Mouse (Mus musculus) stomach, embryonic 15.5 days (tissue): ENCODE results near the gene D17Wsu92e. TPM values are rescaled to one million over a fixed set of nuclear protein-coding genes. Genes with fewer than 3 reads are reported as not detected.

Experiments
- ATAC-seq: fragments of 200-750 bp; cut with Nextera tagmentation; 2 replicates; pipeline ENCODE4 v1.8.0; 2017; ENCODE audit warnings: low read depth, moderate number of reproducible peaks, moderate TSS enrichment; ENCODE audit not compliant: insufficient read depth, low FRiP score
- H3K27ac ChIP-seq: fragments of 300-500 bp; sonication (generic); 2 replicates; pipeline ENCODE4 v1.5.1; 2015; ENCODE audit warnings: mild to moderate bottlenecking, inconsistent platforms
- H3K27me3 ChIP-seq: fragments of 300-500 bp; sonication (generic); replicated peaks from 2 replicates; pipeline ENCODE4 v1.6.1; 2015; ENCODE audit warnings: inconsistent platforms
- H3K36me3 ChIP-seq: fragments of 300-500 bp; sonication (generic); 2 replicates; pipeline ENCODE4 v1.6.1; 2015; ENCODE audit warnings: inconsistent platforms
- H3K4me1 ChIP-seq: fragments of 300-500 bp; sonication (generic); 2 replicates; pipeline ENCODE4 v1.6.1; 2015; ENCODE audit warnings: inconsistent platforms
- H3K4me2 ChIP-seq: fragments of 300-500 bp; sonication (generic); 2 replicates; pipeline ENCODE4 v1.6.1; 2015; ENCODE audit warnings: mild to moderate bottlenecking, inconsistent platforms
- H3K4me3 ChIP-seq: fragments of 300-500 bp; sonication (generic); replicated peaks from 2 replicates; pipeline ENCODE4 v1.5.1; 2015; ENCODE audit warnings: inconsistent platforms
- H3K9ac ChIP-seq: fragments of 300-500 bp; sonication (generic); 2 replicates; pipeline ENCODE4 v1.6.1; 2015; ENCODE audit warnings: inconsistent platforms
- H3K9me3 ChIP-seq: fragments of 300-500 bp; sonication (generic); 2 replicates; pipeline ENCODE4 v1.6.1; 2016; ENCODE audit warnings: inconsistent platforms
- WGBS: fragments of 180-500 bp; shearing (Covaris S2); methylation state at CpG from one replicate; pipeline ENCODE4 v1.1.7; 2015; 5-methylcytosine and 5-hydroxymethylcytosine counted together
- polyA plus RNA-seq: library from polyadenylated mRNA; unstranded; fragments of >200 nt; fragmentation: Nextera tagmentation; extraction: Ambion mirVana; gene quantifications from 2 replicates; pipeline ENCODE4 v1.2.1, GENCODE M21; 2015

The D17Wsu92e gene
- polyA plus RNA-seq, 1 experiment from 2014 or later: 23.1 TPM

DNA sequence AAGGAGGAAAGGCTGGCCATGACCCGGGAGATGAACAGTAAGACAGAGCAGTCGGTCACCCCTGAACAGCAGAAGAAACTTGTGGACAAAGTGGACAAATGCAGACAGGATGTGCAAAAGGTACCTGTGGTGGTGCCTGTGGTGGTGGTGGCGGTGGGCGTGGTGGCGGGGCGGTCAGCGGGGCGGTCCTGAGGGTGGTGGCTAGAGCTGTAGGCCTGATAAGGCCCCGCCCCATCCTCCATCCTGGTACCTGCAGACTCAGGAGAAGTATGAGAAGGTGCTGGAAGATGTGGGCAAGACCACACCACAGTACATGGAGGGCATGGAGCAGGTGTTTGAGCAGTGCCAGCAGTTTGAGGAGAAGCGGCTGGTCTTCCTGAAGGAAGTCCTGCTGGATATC lies 114.8 kb downstream of the D17Wsu92e start:
- Histone ChIP-seq H3K9ac (no peak overlapping the region), H3K36me3 (no peaks in the 10 kb centered on the region), H3K4me3 (no peak overlapping the region), H3K4me2 (no peak overlapping the region), H3K4me1 (0 out of 2 replicates have a peak, but pooled peaks cover 9% of the 10 kb centered on the region), H3K27ac (no peak overlapping the region), H3K27me3 (peaks cover 6% of the 10 kb centered on the region; the same call in 1 of the 2 replicates), H3K9me3 (no peaks in the 10 kb centered on the region)
- ATAC-seq: no peak
- 28% methylated on average over 10 of the region's 10 CpGs for WGBS

- no peak overlapping the region for H3K9ac ChIP-seq
- H3K27me3 ChIP-seq: peaks cover 6% of the 10 kb centered on the region; the same call in 1 of the 2 replicates
- H3K9me3 ChIP-seq: no peaks in the 10 kb centered on the region
- ATAC-seq: no peak
- 50% methylated on average over 5 of the region's 5 CpGs for WGBS
- no peaks in the 10 kb centered on the region for H3K36me3 ChIP-seq
- no peak overlapping the region for H3K4me3 ChIP-seq
- 0 out of 2 replicates have a peak, but pooled peaks cover 9% of the 10 kb centered on the region for H3K4me1 ChIP-seq
- no peak overlapping the region for H3K27ac ChIP-seq
- no peak overlapping the region for H3K4me2 ChIP-seq
Measured at GRCm38 (mm10) chr17:27703961-27704621, 116.4 kb downstream of the D17Wsu92e start.

GRCm38 (mm10) chr17:27702518-27702917 lies 117.9 kb downstream of the D17Wsu92e start:
- Histone ChIP-seq H3K4me2 (peak overlapping the region; percentile 75), H3K9me3 (no peaks in the 10 kb centered on the region), H3K36me3 (no peaks in the 10 kb centered on the region), H3K4me1 (0 out of 2 replicates have a peak, but pooled peaks cover 9% of the 10 kb centered on the region), H3K27ac (no peak overlapping the region), H3K9ac (no peak overlapping the region), H3K4me3 (peak overlapping the region; percentile 31), H3K27me3 (peaks cover 6% of the 10 kb centered on the region; the same call in 1 of the 2 replicates)
- 2% methylated on average over 34 of the region's 34 CpGs for WGBS
- peak; percentile 62 for ATAC-seq

GRCm38 (mm10) chr17:27701856-27702255 lies 118.6 kb downstream of the D17Wsu92e start:
- Histone ChIP-seq H3K9me3 (no peaks in the 10 kb centered on the region), H3K27ac (no peak overlapping the region), H3K36me3 (no peaks in the 10 kb centered on the region), H3K9ac (no peak overlapping the region), H3K4me3 (no peak overlapping the region), H3K4me2 (no peak overlapping the region), H3K4me1 (0 out of 2 replicates have a peak, but pooled peaks cover 9% of the 10 kb centered on the region), H3K27me3 (peaks cover 5% of the 10 kb centered on the region; the same call in 1 of the 2 replicates)
- ATAC-seq: no peak
- 69% methylated on average over 6 of the region's 6 CpGs for WGBS

Other genes starting within 250 kb of the D17Wsu92e start
- gene Nudt3, start 197.2 kb downstream of the D17Wsu92e start, polyA plus RNA-seq: 78.6 and 79.3 TPM in 2 replicates
- not detected in 2 replicates for gene RPS10-NUDT3, start 185.4 kb downstream of the D17Wsu92e start, polyA plus RNA-seq
- 933 and 955 TPM in 2 replicates for gene Rps10, start 184.0 kb downstream of the D17Wsu92e start, polyA plus RNA-seq
- 1.9 TPM in 2 replicates for gene Pacsin1, start 165.1 kb downstream of the D17Wsu92e start, polyA plus RNA-seq
- gene Spdef, start 91.7 kb downstream of the D17Wsu92e start, polyA plus RNA-seq: 18.9 and 22.8 TPM in 2 replicates
- gene Snrpc, start 17.5 kb upstream of the D17Wsu92e start, polyA plus RNA-seq: 247 and 276 TPM in 2 replicates
- 3.8 and 5.3 TPM in 2 replicates for gene Uhrf1bp1, start 35.8 kb upstream of the D17Wsu92e start, polyA plus RNA-seq
- 14.9 and 18.4 TPM in 2 replicates for gene Anks1, start 88.7 kb upstream of the D17Wsu92e start, polyA plus RNA-seq
- gene Taf11, start 89.2 kb upstream of the D17Wsu92e start, polyA plus RNA-seq: 56.3 and 62.4 TPM in 2 replicates